8 mouse cellular contexts compared by ENCODE assay signal in the genomic region with DNA sequence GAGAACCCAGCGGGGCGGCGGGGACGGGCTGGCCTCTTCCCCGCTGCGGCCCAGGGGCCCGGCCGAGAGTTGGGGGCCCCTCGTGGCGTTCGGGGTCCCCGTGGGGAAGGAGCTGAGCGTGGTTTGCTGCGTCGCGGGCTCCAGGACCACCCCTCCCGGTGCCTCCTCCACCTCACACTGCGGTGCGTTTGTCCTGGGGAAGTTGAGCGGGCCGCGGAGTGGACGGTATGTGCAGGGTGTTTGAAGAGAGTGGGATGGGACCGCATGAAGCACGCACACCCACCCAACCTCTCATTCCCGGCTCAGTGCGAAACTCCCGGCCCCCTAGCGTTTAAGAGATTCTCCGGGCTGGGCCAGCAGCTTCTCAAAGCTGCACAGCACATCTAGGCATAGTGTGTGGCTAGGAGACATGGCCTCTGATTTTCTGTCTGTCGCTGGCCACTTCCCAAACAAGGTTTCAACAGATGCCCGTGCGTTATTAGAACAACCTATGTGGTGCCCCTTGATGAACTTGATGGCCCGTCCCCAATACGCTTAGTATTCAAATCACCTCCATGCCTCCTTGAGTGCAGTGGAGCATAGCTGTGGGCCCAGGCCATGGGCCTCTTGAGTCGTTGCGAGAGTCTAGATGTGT. TPM values are rescaled to one million over a fixed set of nuclear protein-coding genes. Genes with fewer than 3 reads are reported as not detected.
DNase-seq lines count a peak whose midpoint lies in the region; ATAC-seq and TF ChIP-seq lines count a peak whose summit lies in the region.

No protein-coding gene starts in this region.

- H3K9ac ChIP-seq in limb, embryonic 13.5 days: peak overlapping the region; percentile 92
- H3K9ac ChIP-seq in midbrain, embryonic 13.5 days (replicated peaks): peak overlapping the region; percentile 82

- 3% methylated on average over 37 of the region's 37 CpGs for WGBS in embryonic facial prominence, embryonic 10.5 days
- 2% methylated on average over 37 of the region's 37 CpGs for WGBS in kidney, adult 2 months
- WGBS in limb, embryonic 13.5 days: 3% methylated on average over 33 of the region's 37 CpGs
- WGBS in midbrain, embryonic 13.5 days: 2% methylated on average over 27 of the region's 37 CpGs
- WGBS in spleen, adult 2 months: 6% methylated on average over 36 of the region's 37 CpGs

- H3K36me3 ChIP-seq in embryonic facial prominence, embryonic 10.5 days (replicated peaks): no peaks in the 10 kb centered on the region
- no peaks in the 10 kb centered on the region for H3K36me3 ChIP-seq in kidney, adult 2 months (ENCODE audit: control insufficient read depth, insufficient read depth, low read length)
- no peaks in the 10 kb centered on the region for H3K36me3 ChIP-seq in limb, embryonic 13.5 days
- no peaks in the 10 kb centered on the region for H3K36me3 ChIP-seq in midbrain, embryonic 13.5 days
- no peaks in the 10 kb centered on the region for H3K36me3 ChIP-seq in spleen, adult 2 months (ENCODE audit: control insufficient read depth, insufficient read depth, low read length)

- TF ChIP-seq POLR2A in kidney, adult 2 months (IDR thresholded peaks at IDR 0.05; ENCODE audit: low read depth, low read length): no peak
- TF ChIP-seq POLR2A in spleen, adult 2 months (IDR thresholded peaks at IDR 0.05; ENCODE audit: low read depth, low read length): no peak

- H3K4me2 ChIP-seq in limb, embryonic 13.5 days (replicated peaks): peak overlapping the region; percentile 88
- peak overlapping the region; percentile 88 for H3K4me2 ChIP-seq in midbrain, embryonic 13.5 days (replicated peaks)

- peaks cover 15% of the 10 kb centered on the region; the same call in 1 of the 2 replicates for H3K27me3 ChIP-seq in embryonic facial prominence, embryonic 10.5 days (replicated peaks; ENCODE audit: low read depth, poor library complexity, severe bottlenecking)
- H3K27me3 ChIP-seq in kidney, adult 2 months (replicated peaks; ENCODE audit: control insufficient read depth, insufficient read depth, low read length): no peaks in the 10 kb centered on the region
- peaks cover 9% of the 10 kb centered on the region; the same call in 1 of the 2 replicates for H3K27me3 ChIP-seq in limb, embryonic 13.5 days
- H3K27me3 ChIP-seq in midbrain, embryonic 13.5 days: peaks cover 9% of the 10 kb centered on the region; the same call in 1 of the 2 replicates
- peaks cover 4% of the 10 kb centered on the region for H3K27me3 ChIP-seq in spleen, adult 2 months (ENCODE audit: control insufficient read depth, insufficient read depth, low read length)

- H3K4me3 ChIP-seq in embryonic facial prominence, embryonic 10.5 days: peak overlapping the region; percentile 82
- peak overlapping the region; percentile 83 for H3K4me3 ChIP-seq in kidney, adult 2 months (ENCODE audit: insufficient read depth, low read depth, low read length)
- H3K4me3 ChIP-seq in limb, embryonic 13.5 days: peak overlapping the region; percentile 77
- H3K4me3 ChIP-seq in midbrain, embryonic 13.5 days (replicated peaks): peak overlapping the region; percentile 79
- H3K4me3 ChIP-seq in spleen, adult 2 months (ENCODE audit: extremely low read depth, insufficient read depth, insufficient read length): peak overlapping the region; percentile 62

- TF ChIP-seq CTCF in kidney, adult 2 months (conservative IDR thresholded peaks at IDR 0.05; ENCODE audit: insufficient read depth, insufficient read length, low read depth, low read length): peak; percentile 29; the same call in 1 of the 2 replicates
- no peak for TF ChIP-seq CTCF in spleen, adult 2 months (IDR thresholded peaks at IDR 0.05; ENCODE audit: extremely low read depth, insufficient read depth, insufficient read length, insufficient replicate concordance)

- no peaks in the 10 kb centered on the region for H3K9me3 ChIP-seq in embryonic facial prominence, embryonic 10.5 days
- no peaks in the 10 kb centered on the region for H3K9me3 ChIP-seq in limb, embryonic 13.5 days
- H3K9me3 ChIP-seq in midbrain, embryonic 13.5 days: no peaks in the 10 kb centered on the region

- peak; percentile 11 for DNase-seq in cerebellum, adult 11-12 months
- DNase-seq in cerebellum, adult 8-10 months: no peak
- DNase-seq in embryonic facial prominence, embryonic 10.5 days (ENCODE audit: low spot score): peak; percentile 82
- DNase-seq in heart, adult 8-10 months (ENCODE audit: low spot score): peak; percentile 54
- DNase-seq in kidney, adult 2 months: peak; percentile 80
- peak in 1 of 2 experiments; percentile 29 for DNase-seq in spleen, adult 2 months (ENCODE audit: low read depth in 1 of 2, low spot score in 2 of 2)

- peaks cover 42% of the 10 kb centered on the region for H3K4me1 ChIP-seq in embryonic facial prominence, embryonic 10.5 days
- peaks cover 33% of the 10 kb centered on the region for H3K4me1 ChIP-seq in kidney, adult 2 months (ENCODE audit: control insufficient read depth, insufficient read depth, low read length)
- peaks cover 44% of the 10 kb centered on the region for H3K4me1 ChIP-seq in limb, embryonic 13.5 days
- H3K4me1 ChIP-seq in midbrain, embryonic 13.5 days (replicated peaks): peaks cover 22% of the 10 kb centered on the region
- peaks cover 4% of the 10 kb centered on the region for H3K4me1 ChIP-seq in spleen, adult 2 months (ENCODE audit: control insufficient read depth, insufficient read depth, insufficient read length)

- H3K27ac ChIP-seq in embryonic facial prominence, embryonic 10.5 days (replicated peaks): peak overlapping the region; percentile 95
- H3K27ac ChIP-seq in kidney, adult 2 months (ENCODE audit: insufficient read depth, low read depth, low read length): peak overlapping the region; percentile 76
- H3K27ac ChIP-seq in limb, embryonic 13.5 days: peak overlapping the region; percentile 55; the same call in 1 of the 2 replicates
- H3K27ac ChIP-seq in midbrain, embryonic 13.5 days: 0 out of 2 replicates have a peak overlapping the region, but pooled peaks have one; percentile 14
- H3K27ac ChIP-seq in spleen, adult 2 months (ENCODE audit: insufficient read depth, low read length): no peak overlapping the region

- ATAC-seq in limb, embryonic 13.5 days (ENCODE audit: low FRiP score, low read depth): peak; percentile 70
- ATAC-seq in midbrain, embryonic 13.5 days: peak; percentile 71

RNA-seq across cellular contexts. Expression of gene Smco4, which starts 0.8 kb away (rescaled TPM):
- polyA plus RNA-seq in embryonic facial prominence, embryonic 10.5 days (2016; fragmentation: Nextera tagmentation; extraction: Ambion mirVana): 2.5 and 2.6 TPM in 2 replicates
- total RNA-seq in heart, adult 8-10 months (2022): 10 to 100 TPM; 22.7 to 33.0 (median 28.0) TPM
- polyA plus RNA-seq in kidney, adult 2 months (2012; rRNA removed): 18.5 and 32.0 TPM in 2 replicates
- 2.8 and 3.3 TPM in 2 replicates for polyA plus RNA-seq in limb, embryonic 13.5 days (2015; fragmentation: Nextera tagmentation; extraction: Ambion mirVana)
- 1.3 and 1.5 TPM in 2 replicates for polyA plus RNA-seq in midbrain, embryonic 13.5 days (2015; fragmentation: Nextera tagmentation; extraction: Ambion mirVana)
- polyA plus RNA-seq in spleen, adult 2 months (2012; rRNA removed): 7.0 and 8.0 TPM in 2 replicates
